Mouse (Mus musculus) forebrain, embryonic 16.5 days (tissue): ENCODE measurements around the gene Trim65. TPM values are rescaled to one million over a fixed set of nuclear protein-coding genes. Genes with fewer than 3 reads are reported as not detected.
"Not testable (repeated sequence)": the region's sequence is repeated elsewhere in the genome, so short reads cannot be mapped to it uniquely, and the experiment has no call there.

Source experiments
- ATAC-seq: fragments of 200-750 bp; cut with Nextera tagmentation; 2 replicates; pipeline ENCODE4 v1.8.0; 2017; ENCODE audit warnings: mild to moderate bottlenecking, moderate library complexity
- H3K27ac ChIP-seq: fragments of 300-500 bp; sonication (generic); 2 replicates; pipeline ENCODE4 v1.5.1; 2014; ENCODE audit warnings: low read length, control low read depth
- H3K27me3 ChIP-seq: fragments of 300-500 bp; sonication (generic); replicated peaks from 2 replicates; pipeline ENCODE4 v1.6.1; 2014; ENCODE audit warnings: low read length; ENCODE audit not compliant: control insufficient read depth, insufficient read depth
- H3K36me3 ChIP-seq: fragments of 300-500 bp; sonication (generic); 2 replicates; pipeline ENCODE4 v1.6.1; 2014; ENCODE audit not compliant: control insufficient read depth, insufficient read depth
- H3K4me1 ChIP-seq: fragments of 300-500 bp; sonication (generic); replicated peaks from 2 replicates; pipeline ENCODE4 v1.6.1; 2014; ENCODE audit warnings: low read length; ENCODE audit not compliant: control insufficient read depth, insufficient read depth
- H3K4me2 ChIP-seq: fragments of 300-500 bp; sonication (generic); 2 replicates; pipeline ENCODE4 v1.6.1; 2014; ENCODE audit warnings: mild to moderate bottlenecking, low read length, control low read depth
- H3K4me3 ChIP-seq: fragments of 300-500 bp; sonication (generic); replicated peaks from 2 replicates; pipeline ENCODE4 v1.5.1; 2014; ENCODE audit warnings: mild to moderate bottlenecking, low read length, control low read depth
- H3K9ac ChIP-seq: fragments of 300-500 bp; sonication (generic); replicated peaks from 2 replicates; pipeline ENCODE4 v1.6.1; 2014; ENCODE audit warnings: low read depth, low read length, control low read depth
- H3K9me3 ChIP-seq: fragments of 300-500 bp; sonication (generic); 2 replicates; pipeline ENCODE4 v1.6.1; 2016; ENCODE audit warnings: low read length; ENCODE audit not compliant: control insufficient read depth
- WGBS: fragments of 180-500 bp; shearing (Covaris S2); extraction: QIAGEN DNeasy Blood & Tissue Kit; methylation state at CpG from one replicate; pipeline ENCODE4 v1.1.7; 2014; 5-methylcytosine and 5-hydroxymethylcytosine counted together
- polyA plus RNA-seq: library from polyadenylated mRNA; unstranded; fragments of >200 nt; fragmentation: Nextera tagmentation; extraction: Ambion mirVana; gene quantifications from 2 replicates; pipeline ENCODE4 v1.2.1, GENCODE M21; 2015

The Trim65 gene
- polyA plus RNA-seq, 1 experiment from 2014 or later, result 2.0 TPM

GRCm38 (mm10) chr11:116129993-116130487 is 888 bp downstream of the Trim65 start:
- Histone ChIP-seq H3K4me2 (peak overlapping the region; percentile 76), H3K27ac (peak overlapping the region; percentile 88), H3K9me3 (no peaks in the 10 kb centered on the region), H3K27me3 (no peaks in the 10 kb centered on the region), H3K36me3 (no peaks in the 10 kb centered on the region; the same call in 1 of the 2 replicates), H3K9ac (peak overlapping the region; percentile 78), H3K4me1 (peaks cover 23% of the 10 kb centered on the region), H3K4me3 (peak overlapping the region; percentile 61)
- WGBS, result 38% methylated on average over 8 of the region's 8 CpGs
- ATAC-seq, result peak; percentile 27

- Histone ChIP-seq H3K4me2 (no peak overlapping the region), H3K36me3 (no peaks in the 10 kb centered on the region; the same call in 1 of the 2 replicates), H3K9me3 (no peaks in the 10 kb centered on the region), H3K4me1 (peaks cover 23% of the 10 kb centered on the region), H3K4me3 (no peak overlapping the region), H3K27me3 (no peaks in the 10 kb centered on the region), H3K27ac (no peak overlapping the region), H3K9ac (no peak overlapping the region; the same call in 1 of the 2 replicates)
- WGBS, result 82% methylated on average over 9 of the region's 9 CpGs
- ATAC-seq, result no peak
Measured at GRCm38 (mm10) chr11:116129091-116129790, 1.7 kb downstream of the Trim65 start.

GRCm38 (mm10) chr11:116127986-116128385 is 2.9 kb downstream of the Trim65 start:
- no peak overlapping the region for H3K9ac ChIP-seq
- no peak overlapping the region for H3K4me3 ChIP-seq
- no peak overlapping the region for H3K4me2 ChIP-seq
- peaks cover 23% of the 10 kb centered on the region for H3K4me1 ChIP-seq
- WGBS, result 66% methylated on average over 9 of the region's 9 CpGs
- no peak overlapping the region for H3K27ac ChIP-seq
- ATAC-seq, result no peak
- H3K27me3 ChIP-seq, result no peaks in the 10 kb centered on the region
- H3K36me3 ChIP-seq, result no peaks in the 10 kb centered on the region; the same call in 1 of the 2 replicates
- no peaks in the 10 kb centered on the region for H3K9me3 ChIP-seq

GRCm38 (mm10) chr11:116127156-116127980 is 3.6 kb downstream of the Trim65 start, which contains the start of gene Trim47:
TSS of gene Trim47 (minus strand) at chr11:116127210.
- Histone ChIP-seq H3K9ac (no peak within 1 kb of the TSS), H3K27ac (no peak within 1 kb of the TSS)
- WGBS, result 25% methylated on average over 23 of the region's 23 CpGs

GRCm38 (mm10) chr11:116126261-116126660 is 4.7 kb downstream of the Trim65 start:
- no peaks in the 10 kb centered on the region for H3K9me3 ChIP-seq
- 94% methylated on average over 15 of the region's 15 CpGs for WGBS
- H3K4me3 ChIP-seq, result no peak overlapping the region

More at GRCm38 (mm10) chr11:116127156-116127980, 3.6 kb downstream of the Trim65 start, which contains the start of gene Trim47:
- Histone ChIP-seq H3K27me3 (no peaks in the 10 kb centered on the region), H3K36me3 (no peaks in the 10 kb centered on the region; the same call in 1 of the 2 replicates), H3K4me2 (no peak within 1 kb of the TSS), H3K4me1 (peaks cover 23% of the 10 kb centered on the region), H3K9me3 (no peaks in the 10 kb centered on the region), H3K4me3 (no peak within 1 kb of the TSS)
- no peak for ATAC-seq

GRCm38 (mm10) chr11:116121731-116122245 is 9.1 kb downstream of the Trim65 start:
- not testable (repeated sequence) for H3K36me3 ChIP-seq, H3K27me3 ChIP-seq, H3K9me3 ChIP-seq, H3K9ac ChIP-seq, H3K4me1 ChIP-seq, H3K4me2 ChIP-seq, H3K27ac ChIP-seq, H3K4me3 ChIP-seq, ATAC-seq
- 89% methylated on average over 8 of the region's 8 CpGs for WGBS

More at GRCm38 (mm10) chr11:116126261-116126660, 4.7 kb downstream of the Trim65 start:
- no peaks in the 10 kb centered on the region for H3K27me3 ChIP-seq
- H3K36me3 ChIP-seq, result no peaks in the 10 kb centered on the region
- no peak for ATAC-seq
- H3K9ac ChIP-seq, result no peak overlapping the region
- peaks cover 21% of the 10 kb centered on the region for H3K4me1 ChIP-seq
- H3K27ac ChIP-seq, result no peak overlapping the region
- no peak overlapping the region for H3K4me2 ChIP-seq

GRCm38 (mm10) chr11:116117819-116118218 is 13.1 kb downstream of the Trim65 start:
- Histone ChIP-seq H3K27ac (no peak overlapping the region), H3K4me3 (no peak overlapping the region), H3K4me2 (no peak overlapping the region), H3K4me1 (no peaks in the 10 kb centered on the region), H3K9me3 (no peaks in the 10 kb centered on the region), H3K27me3 (no peaks in the 10 kb centered on the region), H3K36me3 (no peaks in the 10 kb centered on the region), H3K9ac (no peak overlapping the region)
- ATAC-seq, result no peak

GRCm38 (mm10) chr11:116117241-116117640 is 13.7 kb downstream of the Trim65 start:
- Histone ChIP-seq H3K9me3 (no peaks in the 10 kb centered on the region), H3K4me1 (no peaks in the 10 kb centered on the region), H3K27me3 (no peaks in the 10 kb centered on the region), H3K36me3 (no peaks in the 10 kb centered on the region), H3K9ac (no peak overlapping the region), H3K4me3 (no peak overlapping the region), H3K4me2 (no peak overlapping the region), H3K27ac (no peak overlapping the region)
- ATAC-seq, result no peak
- WGBS, result 72% methylated on average over 12 of the region's 12 CpGs

- peaks cover 42% of the 10 kb centered on the region for H3K27me3 ChIP-seq
- no peaks in the 10 kb centered on the region for H3K9me3 ChIP-seq
- peaks cover 29% of the 10 kb centered on the region for H3K4me1 ChIP-seq
- H3K9ac ChIP-seq, result no peak overlapping the region
- no peak for ATAC-seq
- 83% methylated on average over 19 of the region's 19 CpGs for WGBS
- no peaks in the 10 kb centered on the region for H3K36me3 ChIP-seq
- H3K4me2 ChIP-seq, result no peak overlapping the region
- no peak overlapping the region for H3K27ac ChIP-seq
- H3K4me3 ChIP-seq, result no peak overlapping the region
Measured at GRCm38 (mm10) chr11:116111611-116112203, 19.2 kb downstream of the Trim65 start.
